Mouse (Mus musculus) E14TG2a.4 (cell line): ENCODE data around the gene Rasgef1b.

ENCODE experiments used
- H3K27me3 ChIP-seq: 2 replicates; pipeline ENCODE4 v1.6.1; 2014; ENCODE audit warnings: low read length, control low read depth; ENCODE audit not compliant: insufficient read depth
- H3K36me3 ChIP-seq: 2 replicates; pipeline ENCODE4 v1.6.1; 2014; ENCODE audit warnings: low read length, control low read depth; ENCODE audit not compliant: insufficient read depth
- H3K4me1 ChIP-seq: replicated peaks from 2 replicates; pipeline ENCODE4 v1.6.1; 2014; ENCODE audit warnings: low read depth, low read length, control low read depth
- H3K4me3 ChIP-seq: replicated peaks from 2 replicates; pipeline ENCODE4 v1.5.1; 2014; ENCODE audit warnings: mild to moderate bottlenecking, low read length
- H3K9me3 ChIP-seq: 2 replicates; pipeline ENCODE4 v1.6.1; 2014; ENCODE audit warnings: low read length, control low read depth
- CTCF ChIP-seq: conservative IDR thresholded peaks from 2 replicates; pipeline ENCODE4 v1.5.1; 2014; ENCODE audit warnings: low read length
- NANOG ChIP-seq: IDR thresholded peaks from 2 replicates; pipeline ENCODE4 v1.6.1; 2014; ENCODE audit warnings: borderline replicate concordance, low read length, mixed read lengths
- POU5F1 ChIP-seq: IDR thresholded peaks from 2 replicates; pipeline ENCODE4 v1.6.1; 2014; ENCODE audit warnings: low read length, borderline replicate concordance

The Rasgef1b gene

GRCm38 (mm10) chr5:99748417-99748816, 19.6 kb upstream of the Rasgef1b start:
- H3K4me3 ChIP-seq: no peak overlapping the region
- 0 out of 2 replicates have a peak, but pooled peaks cover 4% of the 10 kb centered on the region for H3K9me3 ChIP-seq
- no peaks in the 10 kb centered on the region for H3K27me3 ChIP-seq
- no peaks in the 10 kb centered on the region for H3K36me3 ChIP-seq
- no peaks in the 10 kb centered on the region for H3K4me1 ChIP-seq
- TF ChIP-seq POU5F1 (no peak), CTCF (no peak), NANOG (no peak)

DNA sequence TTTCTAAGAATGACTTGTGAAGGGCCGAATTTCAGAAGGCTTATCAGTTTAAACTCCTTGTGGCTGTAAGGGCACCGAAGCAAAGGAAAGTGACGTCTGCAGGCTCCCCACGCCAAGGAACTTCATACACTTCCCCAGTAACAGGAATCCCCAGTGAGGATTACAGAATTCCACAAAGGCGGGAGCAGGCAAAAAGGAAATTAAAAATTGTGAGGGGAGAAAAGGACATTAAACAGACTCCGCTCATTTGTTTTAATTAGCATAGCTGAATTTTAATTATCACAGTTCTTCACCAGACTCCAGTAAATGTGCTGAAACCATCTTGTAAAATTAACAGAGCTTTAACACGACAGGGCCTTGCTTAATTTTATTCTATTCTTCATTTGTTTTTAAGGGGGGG, 17.2 kb upstream of the Rasgef1b start:
- peaks cover 9% of the 10 kb centered on the region for H3K27me3 ChIP-seq
- H3K9me3 ChIP-seq: 0 out of 2 replicates have a peak, but pooled peaks cover 4% of the 10 kb centered on the region
- H3K4me3 ChIP-seq: no peak overlapping the region
- no peaks in the 10 kb centered on the region for H3K36me3 ChIP-seq
- H3K4me1 ChIP-seq: peaks cover 4% of the 10 kb centered on the region
- TF ChIP-seq POU5F1 (no peak), CTCF (no peak), NANOG (no peak)

DNA sequence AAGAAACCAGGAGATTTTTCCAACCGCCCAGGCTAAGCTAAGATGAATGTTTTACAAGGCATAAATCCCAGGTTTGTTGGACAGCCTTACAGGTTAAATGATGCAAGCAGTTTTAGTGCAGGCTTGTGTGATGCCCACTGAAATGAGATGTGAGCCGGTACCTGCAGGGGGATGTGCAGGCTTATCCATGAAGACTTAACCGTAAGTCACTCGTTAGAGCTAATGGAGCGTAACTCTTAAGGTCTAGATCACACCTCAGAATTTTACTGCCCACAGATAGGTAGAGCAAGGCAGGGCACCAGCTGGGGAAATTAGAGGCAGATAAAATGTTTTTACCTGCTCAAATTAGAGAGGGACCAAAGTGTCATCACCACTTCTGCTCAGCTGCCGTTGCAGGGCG, 14.0 kb upstream of the Rasgef1b start:
- no peaks in the 10 kb centered on the region for H3K36me3 ChIP-seq
- H3K4me1 ChIP-seq: peaks cover 15% of the 10 kb centered on the region
- H3K9me3 ChIP-seq: peaks cover 16% of the 10 kb centered on the region; the same call in 1 of the 2 replicates
- TF ChIP-seq CTCF (no peak), NANOG (no peak), POU5F1 (no peak)
- H3K27me3 ChIP-seq: peaks cover 28% of the 10 kb centered on the region
- H3K4me3 ChIP-seq: no peak overlapping the region

DNA sequence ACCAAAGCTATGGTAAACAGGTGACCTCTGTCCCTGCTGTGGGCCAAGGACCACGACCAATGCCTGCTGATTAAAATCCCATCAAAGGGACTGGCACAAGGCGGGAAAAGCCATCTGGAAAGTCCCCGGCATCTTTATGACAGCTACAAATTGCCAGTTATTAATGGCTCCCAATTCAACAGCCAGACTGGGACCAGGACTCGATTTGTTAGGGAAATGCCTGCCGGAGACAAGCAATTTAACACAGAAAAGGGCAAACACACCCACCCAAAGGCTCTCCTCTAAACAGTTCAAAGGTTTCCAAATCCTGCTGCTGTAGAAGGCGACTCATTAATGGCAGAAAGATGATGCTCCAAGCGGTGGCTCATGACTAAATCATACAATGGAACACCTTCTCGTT, 13.2 kb upstream of the Rasgef1b start:
- Histone ChIP-seq H3K27me3 (peaks cover 31% of the 10 kb centered on the region), H3K9me3 (peaks cover 16% of the 10 kb centered on the region; the same call in 1 of the 2 replicates), H3K4me1 (peaks cover 23% of the 10 kb centered on the region), H3K36me3 (no peaks in the 10 kb centered on the region), H3K4me3 (no peak overlapping the region)
- TF ChIP-seq CTCF (no peak), POU5F1 (no peak), NANOG (no peak)

DNA sequence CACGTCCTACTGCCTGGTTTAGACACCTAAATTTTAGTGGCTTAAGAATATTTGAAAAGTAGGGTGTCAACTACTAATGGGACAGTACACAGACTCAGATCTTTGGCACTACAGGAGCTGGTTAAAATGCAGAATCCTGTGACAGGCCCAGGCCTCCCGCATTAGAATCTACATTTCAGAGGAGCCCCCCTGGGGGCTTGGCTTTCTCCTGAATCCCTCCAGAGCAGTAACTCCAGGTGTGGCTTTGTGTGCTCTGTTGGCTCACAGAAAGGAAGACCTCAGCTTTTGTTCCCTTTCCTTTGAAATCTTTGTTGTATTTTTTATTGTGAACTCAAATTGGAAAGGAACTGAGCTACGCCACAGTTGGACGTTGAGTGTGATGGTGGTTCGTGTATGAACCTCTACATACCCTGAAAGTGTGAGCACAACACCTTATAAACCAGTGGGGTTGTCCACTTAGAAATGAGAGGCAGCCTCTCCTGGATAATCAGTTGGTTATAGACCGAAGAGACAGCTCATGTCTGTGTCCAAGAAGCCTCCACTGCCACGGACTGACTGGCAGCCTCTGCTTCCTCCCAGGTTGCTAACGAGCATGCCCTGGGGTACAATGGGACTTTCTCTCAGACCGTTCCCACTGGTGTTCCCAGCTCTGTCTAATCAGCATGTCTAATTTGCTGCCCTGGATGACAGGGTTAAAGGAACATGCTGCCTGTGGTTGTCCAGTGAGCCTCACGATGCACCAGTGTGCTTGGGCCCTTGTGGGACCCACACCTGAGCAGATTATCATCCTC, 9.3 kb upstream of the Rasgef1b start:
- Histone ChIP-seq H3K4me1 (peaks cover 23% of the 10 kb centered on the region), H3K9me3 (peaks cover 28% of the 10 kb centered on the region; the same call in 1 of the 2 replicates), H3K27me3 (peaks cover 55% of the 10 kb centered on the region), H3K4me3 (0 out of 2 replicates have a peak overlapping the region, but pooled peaks have one; percentile 8), H3K36me3 (no peaks in the 10 kb centered on the region)
- TF ChIP-seq CTCF: no peak
- TF ChIP-seq NANOG: peak; percentile 72; the same call in 1 of the 2 replicates

- Histone ChIP-seq H3K27me3 (peaks cover 72% of the 10 kb centered on the region), H3K4me1 (peaks cover 15% of the 10 kb centered on the region), H3K36me3 (no peaks in the 10 kb centered on the region), H3K4me3 (no peak overlapping the region), H3K9me3 (peaks cover 5% of the 10 kb centered on the region; the same call in 1 of the 2 replicates)
- no peak for TF ChIP-seq NANOG
- no peak for TF ChIP-seq POU5F1
- TF ChIP-seq CTCF: no peak
Observed at GRCm38 (mm10) chr5:99729931-99730330, 1.1 kb upstream of the Rasgef1b start.

DNA sequence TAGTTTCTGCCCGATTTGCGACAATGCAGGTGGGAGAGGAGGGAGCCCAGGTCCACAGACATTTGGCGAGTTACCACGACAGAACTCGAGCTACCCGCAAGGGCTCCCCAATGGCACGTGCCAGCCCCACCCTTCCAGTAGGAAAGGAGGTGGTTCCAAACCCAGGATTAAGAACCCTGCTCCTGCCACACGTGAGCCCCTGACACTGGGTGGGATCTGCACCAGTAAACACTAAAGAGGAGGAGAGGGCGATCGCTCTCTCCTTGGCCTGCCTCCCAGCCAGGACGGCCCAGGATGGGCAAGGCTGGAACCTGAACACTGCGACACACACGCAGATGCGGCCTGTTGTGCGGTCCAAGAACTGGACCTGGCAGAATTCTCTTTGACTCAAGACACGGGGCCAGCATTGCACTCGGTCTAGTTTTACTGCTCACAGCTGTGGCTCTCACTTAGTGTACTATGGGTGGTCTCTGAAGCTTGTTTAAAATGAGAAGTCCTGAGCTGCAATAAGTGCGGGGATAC, 557 bp upstream of the Rasgef1b start:
- Histone ChIP-seq H3K27me3 (peaks cover 75% of the 10 kb centered on the region), H3K4me1 (peaks cover 15% of the 10 kb centered on the region), H3K4me3 (peak overlapping the region; percentile 84), H3K9me3 (peaks cover 5% of the 10 kb centered on the region; the same call in 1 of the 2 replicates), H3K36me3 (no peaks in the 10 kb centered on the region)
- TF ChIP-seq NANOG: no peak
- TF ChIP-seq CTCF: no peak
- TF ChIP-seq POU5F1: no peak

DNA sequence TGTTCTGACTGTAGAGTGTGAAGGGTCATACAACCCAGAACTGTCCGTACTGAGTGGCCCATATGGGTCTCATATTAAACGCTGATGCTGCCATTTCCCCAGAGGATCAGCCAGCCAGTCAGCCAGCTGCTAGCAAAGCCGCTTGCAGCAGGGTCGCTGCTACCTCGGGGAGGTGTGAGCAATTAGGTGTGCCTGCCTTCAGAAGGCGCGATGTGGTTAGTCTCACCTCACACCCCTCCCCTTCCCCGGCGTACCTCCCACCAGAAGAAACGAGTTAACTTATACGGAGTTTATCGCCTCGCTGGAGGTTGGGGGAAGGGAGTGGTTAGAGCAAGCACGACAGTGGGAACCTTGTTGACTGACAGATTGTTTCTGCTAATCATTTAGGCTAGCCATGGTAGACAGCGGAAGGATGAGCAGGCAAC, 826 bp downstream of the Rasgef1b start:
- peaks cover 71% of the 10 kb centered on the region for H3K27me3 ChIP-seq
- no peak for TF ChIP-seq POU5F1
- no peak for TF ChIP-seq NANOG
- no peak for TF ChIP-seq CTCF
- peaks cover 15% of the 10 kb centered on the region for H3K4me1 ChIP-seq
- no peaks in the 10 kb centered on the region for H3K36me3 ChIP-seq
- peak overlapping the region; percentile 84 for H3K4me3 ChIP-seq
- peaks cover 5% of the 10 kb centered on the region; the same call in 1 of the 2 replicates for H3K9me3 ChIP-seq

- no peaks in the 10 kb centered on the region; the same call in 1 of the 2 replicates for H3K9me3 ChIP-seq
Observed at GRCm38 (mm10) chr5:99723941-99724340, 4.9 kb downstream of the Rasgef1b start.

More at GRCm38 (mm10) chr5:99723941-99724340, 4.9 kb downstream of the Rasgef1b start:
- no peaks in the 10 kb centered on the region for H3K36me3 ChIP-seq
- H3K4me1 ChIP-seq: peaks cover 9% of the 10 kb centered on the region
- H3K27me3 ChIP-seq: peaks cover 40% of the 10 kb centered on the region
- TF ChIP-seq POU5F1: no peak
- TF ChIP-seq NANOG: no peak
- TF ChIP-seq CTCF: no peak
- H3K4me3 ChIP-seq: no peak overlapping the region
